Mouse (Mus musculus): ENCODE results near the gene P2ry10. TPM values are rescaled to one million over a fixed set of nuclear protein-coding genes. Genes with fewer than 3 reads are reported as not detected.
"Not testable (repeated sequence)": the region's sequence is repeated elsewhere in the genome, so short reads cannot be mapped to it uniquely, and the experiment has no call there.

Gene P2ry10
- polyA plus RNA-seq (2016; fragmentation: Nextera tagmentation; extraction: Ambion mirVana): 0.05 and 0.08 TPM in 2 replicates

GRCm38 (mm10) chrX:107088177-107088576, at the start of gene P2ry10:
P2ry10 (plus strand) TSS chrX:107088492.
- Histone ChIP-seq H3K9ac (no peak within 1 kb of the TSS), H3K27ac (no peak within 1 kb of the TSS), H3K36me3 (no peaks in the 10 kb centered on the region), H3K4me2 (no peak within 1 kb of the TSS), H3K4me1 (no peaks in the 10 kb centered on the region), H3K9me3 (replicated peaks) (no peaks in the 10 kb centered on the region), H3K27me3 (replicated peaks) (no peaks in the 10 kb centered on the region), H3K4me3 (no peak within 1 kb of the TSS)
- ATAC-seq: no peak
- WGBS (ENCODE audit: insufficient replicate concordance): 42% methylated on average over 4 of the region's 4 CpGs

- Histone ChIP-seq H3K27me3 (replicated peaks) (no peaks in the 10 kb centered on the region), H3K9ac (no peak overlapping the region), H3K36me3 (no peaks in the 10 kb centered on the region), H3K4me3 (no peak overlapping the region), H3K9me3 (replicated peaks) (no peaks in the 10 kb centered on the region), H3K4me1 (no peaks in the 10 kb centered on the region), H3K4me2 (no peak overlapping the region), H3K27ac (no peak overlapping the region)
- ATAC-seq: no peak
These were observed 49.1 kb upstream of the P2ry10 start for GRCm38 (mm10) chrX:107039146-107039545.

GRCm38 (mm10) chrX:107039635-107040034, 48.7 kb upstream of the P2ry10 start:
- Histone ChIP-seq H3K4me1 (no peaks in the 10 kb centered on the region), H3K27me3 (replicated peaks) (no peaks in the 10 kb centered on the region), H3K9ac (no peak overlapping the region), H3K9me3 (replicated peaks) (no peaks in the 10 kb centered on the region), H3K4me3 (no peak overlapping the region), H3K4me2 (no peak overlapping the region), H3K36me3 (no peaks in the 10 kb centered on the region), H3K27ac (no peak overlapping the region)
- 17% methylated on average over 2 of the region's 2 CpGs for WGBS (ENCODE audit: insufficient replicate concordance)
- ATAC-seq: no peak

GRCm38 (mm10) chrX:107042367-107042766, 45.9 kb upstream of the P2ry10 start:
- no peak for ATAC-seq
- Histone ChIP-seq H3K27me3 (replicated peaks) (no peaks in the 10 kb centered on the region), H3K27ac (no peak overlapping the region), H3K4me2 (no peak overlapping the region), H3K9me3 (replicated peaks) (no peaks in the 10 kb centered on the region), H3K4me3 (no peak overlapping the region), H3K9ac (no peak overlapping the region), H3K36me3 (no peaks in the 10 kb centered on the region), H3K4me1 (no peaks in the 10 kb centered on the region)
- WGBS (ENCODE audit: insufficient replicate concordance): 75% methylated on average over 2 of the region's 2 CpGs

- not testable (repeated sequence) for ATAC-seq; H3K4me3 ChIP-seq; H3K27ac ChIP-seq; H3K9ac ChIP-seq; H3K4me1 ChIP-seq; H3K27me3 ChIP-seq (replicated peaks); H3K9me3 ChIP-seq (replicated peaks); H3K36me3 ChIP-seq; H3K4me2 ChIP-seq
- 55% methylated on average over 2 of the region's 2 CpGs for WGBS (ENCODE audit: insufficient replicate concordance)
These were observed 4.9 kb upstream of the P2ry10 start for GRCm38 (mm10) chrX:107083407-107083806.

- H3K9me3 ChIP-seq (replicated peaks): no peaks in the 10 kb centered on the region
- no peaks in the 10 kb centered on the region for H3K4me1 ChIP-seq
- H3K9ac ChIP-seq: no peak overlapping the region
- no peak overlapping the region for H3K27ac ChIP-seq
- H3K4me2 ChIP-seq: no peak overlapping the region
- ATAC-seq: no peak
- H3K27me3 ChIP-seq (replicated peaks): no peaks in the 10 kb centered on the region
- no peaks in the 10 kb centered on the region for H3K36me3 ChIP-seq
- no peak overlapping the region for H3K4me3 ChIP-seq
These were observed 4.0 kb upstream of the P2ry10 start for GRCm38 (mm10) chrX:107084320-107084719.

GRCm38 (mm10) chrX:107089131-107089530, 839 bp downstream of the P2ry10 start:
- Histone ChIP-seq H3K36me3 (no peaks in the 10 kb centered on the region), H3K9ac (no peak overlapping the region), H3K27ac (no peak overlapping the region), H3K4me2 (no peak overlapping the region), H3K27me3 (replicated peaks) (no peaks in the 10 kb centered on the region), H3K4me3 (no peak overlapping the region), H3K9me3 (replicated peaks) (no peaks in the 10 kb centered on the region), H3K4me1 (no peaks in the 10 kb centered on the region)
- 51% methylated on average over 5 of the region's 5 CpGs for WGBS (ENCODE audit: insufficient replicate concordance)
- ATAC-seq: no peak

GRCm38 (mm10) chrX:107089930-107090329, 1.6 kb downstream of the P2ry10 start:
- no peak for ATAC-seq
- Histone ChIP-seq H3K9me3 (replicated peaks) (no peaks in the 10 kb centered on the region), H3K4me1 (no peaks in the 10 kb centered on the region), H3K9ac (no peak overlapping the region), H3K27ac (no peak overlapping the region), H3K4me2 (no peak overlapping the region), H3K4me3 (no peak overlapping the region), H3K27me3 (replicated peaks) (no peaks in the 10 kb centered on the region), H3K36me3 (no peaks in the 10 kb centered on the region)
- 47% methylated on average over 1 of the region's 1 CpGs for WGBS (ENCODE audit: insufficient replicate concordance)

GRCm38 (mm10) chrX:107095633-107096032, 7.3 kb downstream of the P2ry10 start:
- Histone ChIP-seq H3K9ac (no peak overlapping the region), H3K36me3 (no peaks in the 10 kb centered on the region), H3K4me1 (no peaks in the 10 kb centered on the region), H3K27me3 (replicated peaks) (no peaks in the 10 kb centered on the region), H3K27ac (no peak overlapping the region), H3K4me3 (no peak overlapping the region), H3K9me3 (replicated peaks) (no peaks in the 10 kb centered on the region), H3K4me2 (no peak overlapping the region)
- no peak for ATAC-seq
- 50% methylated on average over 3 of the region's 3 CpGs for WGBS (ENCODE audit: insufficient replicate concordance)

GRCm38 (mm10) chrX:107116333-107116732, 28.0 kb downstream of the P2ry10 start:
- no peaks in the 10 kb centered on the region for H3K4me1 ChIP-seq
- H3K9ac ChIP-seq: no peak overlapping the region
- ATAC-seq: no peak
- no peaks in the 10 kb centered on the region for H3K9me3 ChIP-seq (replicated peaks)
- H3K4me3 ChIP-seq: no peak overlapping the region
- no peak overlapping the region for H3K4me2 ChIP-seq
- no peaks in the 10 kb centered on the region for H3K36me3 ChIP-seq
- H3K27ac ChIP-seq: no peak overlapping the region
- 67% methylated on average over 1 of the region's 1 CpGs for WGBS (ENCODE audit: insufficient replicate concordance)
- H3K27me3 ChIP-seq (replicated peaks): no peaks in the 10 kb centered on the region

GRCm38 (mm10) chrX:107116987-107117386, 28.7 kb downstream of the P2ry10 start:
- Histone ChIP-seq H3K36me3 (no peaks in the 10 kb centered on the region), H3K4me3 (no peak overlapping the region), H3K9me3 (replicated peaks) (no peaks in the 10 kb centered on the region), H3K9ac (no peak overlapping the region), H3K4me2 (no peak overlapping the region), H3K27me3 (replicated peaks) (no peaks in the 10 kb centered on the region), H3K4me1 (no peaks in the 10 kb centered on the region), H3K27ac (no peak overlapping the region)
- 49% methylated on average over 1 of the region's 1 CpGs for WGBS (ENCODE audit: insufficient replicate concordance)
- ATAC-seq: no peak

- 53% methylated on average over 3 of the region's 3 CpGs for WGBS (ENCODE audit: insufficient replicate concordance)
- Histone ChIP-seq H3K27ac (no peak overlapping the region), H3K36me3 (no peaks in the 10 kb centered on the region), H3K9me3 (replicated peaks) (no peaks in the 10 kb centered on the region), H3K4me1 (no peaks in the 10 kb centered on the region), H3K27me3 (replicated peaks) (no peaks in the 10 kb centered on the region), H3K4me3 (no peak overlapping the region), H3K9ac (no peak overlapping the region), H3K4me2 (no peak overlapping the region)
- no peak for ATAC-seq
These were observed 54.9 kb downstream of the P2ry10 start for GRCm38 (mm10) chrX:107143184-107143583.

- Histone ChIP-seq H3K27me3 (replicated peaks) (no peaks in the 10 kb centered on the region), H3K9ac (no peak overlapping the region), H3K4me3 (no peak overlapping the region), H3K36me3 (no peaks in the 10 kb centered on the region), H3K4me2 (no peak overlapping the region), H3K4me1 (no peaks in the 10 kb centered on the region; the same call in 1 of the 2 replicates), H3K27ac (no peak overlapping the region), H3K9me3 (replicated peaks) (no peaks in the 10 kb centered on the region)
- 15% methylated on average over 2 of the region's 2 CpGs for WGBS (ENCODE audit: insufficient replicate concordance)
- no peak for ATAC-seq
These were observed 55.6 kb downstream of the P2ry10 start for GRCm38 (mm10) chrX:107143930-107144329.

Measured in liver, embryonic 12.5 days (tissue).